Mouse (Mus musculus): ENCODE measurements at regions not wholly inside any gene's neighbourhood (a gene's known extent, or its start where the extent isn't known, plus 50 kb on each side); places are given as distances from the start of the nearest gene placed in this dataset.

GRCm38 (mm10) chr6:111866101-111866598, 407.4 kb upstream of the Lmcd1 start:
- no peaks in the 10 kb centered on the region for H3K4me1 ChIP-seq (ENCODE audit: control insufficient read depth, insufficient read depth, low read length)
- no peak overlapping the region for H3K27ac ChIP-seq (ENCODE audit: insufficient read depth, low read length)
- TF ChIP-seq POLR2A (IDR thresholded peaks at IDR 0.05; ENCODE audit: low read depth, low read length), result no peak
- no peak overlapping the region for H3K4me3 ChIP-seq (ENCODE audit: insufficient read depth, low read length)

- no peak overlapping the region for H3K27ac ChIP-seq (ENCODE audit: insufficient read depth, low read length)
- H3K4me1 ChIP-seq (ENCODE audit: control insufficient read depth, insufficient read depth, low read length), result no peaks in the 10 kb centered on the region
- H3K4me3 ChIP-seq (ENCODE audit: insufficient read depth, low read length), result no peak overlapping the region
- TF ChIP-seq POLR2A (IDR thresholded peaks at IDR 0.05; ENCODE audit: low read depth, low read length) (no peak), CTCF (IDR thresholded peaks at IDR 0.05; ENCODE audit: borderline replicate concordance, insufficient read depth, low read length) (no peak)
Measured at GRCm38 (mm10) chr6:111882557-111882956, 391.0 kb upstream of the Lmcd1 start.

DNA sequence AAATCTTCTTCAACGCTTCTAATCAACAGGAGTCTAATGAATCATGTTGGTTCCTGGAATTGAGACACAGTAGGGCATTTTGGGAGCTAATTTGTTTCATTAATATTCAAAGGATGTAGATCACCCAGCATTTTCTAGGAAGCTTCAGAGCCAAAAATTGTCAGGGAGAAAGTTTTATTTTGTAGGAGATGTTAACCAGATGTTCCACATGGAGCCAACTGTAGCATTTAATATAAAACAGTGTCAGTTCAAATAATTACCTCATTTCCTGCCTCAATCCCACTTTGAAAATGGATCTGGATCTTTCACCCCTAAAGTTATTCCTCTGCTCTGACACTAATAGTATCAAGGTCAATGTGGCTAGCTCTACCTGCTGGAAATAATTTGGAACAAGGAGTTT, 389.6 kb upstream of the Lmcd1 start:
- TF ChIP-seq POLR2A (IDR thresholded peaks at IDR 0.05; ENCODE audit: low read depth, low read length) (no peak), CTCF (IDR thresholded peaks at IDR 0.05; ENCODE audit: borderline replicate concordance, insufficient read depth, low read length) (no peak)
- Histone ChIP-seq H3K4me3 (ENCODE audit: insufficient read depth, low read length) (no peak overlapping the region), H3K27ac (ENCODE audit: insufficient read depth, low read length) (no peak overlapping the region), H3K4me1 (ENCODE audit: control insufficient read depth, insufficient read depth, low read length) (no peaks in the 10 kb centered on the region)

DNA sequence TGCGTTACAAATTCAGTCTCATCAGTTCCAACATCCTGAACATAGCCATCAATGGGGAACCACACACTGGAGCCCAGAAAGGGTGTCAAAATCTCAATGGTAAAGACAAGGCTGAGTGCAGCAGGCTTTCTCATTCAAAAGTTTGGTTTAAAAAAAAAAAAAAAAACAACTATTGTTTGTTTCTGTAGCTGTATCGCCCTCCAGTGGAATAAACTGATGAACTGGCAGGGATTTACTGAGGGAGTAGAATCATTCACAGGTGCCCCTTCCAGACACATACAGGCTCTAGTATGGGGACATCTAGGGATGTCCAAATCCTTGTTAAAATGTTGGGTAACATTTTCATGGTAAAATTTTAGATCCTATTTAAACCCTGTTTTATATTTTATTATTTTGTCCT, 361.6 kb upstream of the Lmcd1 start:
- H3K4me3 ChIP-seq (ENCODE audit: insufficient read depth, low read length), result no peak overlapping the region
- no peaks in the 10 kb centered on the region for H3K4me1 ChIP-seq (ENCODE audit: control insufficient read depth, insufficient read depth, low read length)
- no peak overlapping the region for H3K27ac ChIP-seq (ENCODE audit: insufficient read depth, low read length)
- TF ChIP-seq CTCF (IDR thresholded peaks at IDR 0.05; ENCODE audit: borderline replicate concordance, insufficient read depth, low read length) (no peak), POLR2A (IDR thresholded peaks at IDR 0.05; ENCODE audit: low read depth, low read length) (no peak)

GRCm38 (mm10) chr6:111913771-111914405, 359.7 kb upstream of the Lmcd1 start:
- Histone ChIP-seq H3K4me1 (ENCODE audit: control insufficient read depth, insufficient read depth, low read length) (no peaks in the 10 kb centered on the region), H3K27ac (ENCODE audit: insufficient read depth, low read length) (no peak overlapping the region), H3K4me3 (ENCODE audit: insufficient read depth, low read length) (no peak overlapping the region)
- TF ChIP-seq POLR2A (IDR thresholded peaks at IDR 0.05; ENCODE audit: low read depth, low read length) (no peak), CTCF (IDR thresholded peaks at IDR 0.05; ENCODE audit: borderline replicate concordance, insufficient read depth, low read length) (no peak)

DNA sequence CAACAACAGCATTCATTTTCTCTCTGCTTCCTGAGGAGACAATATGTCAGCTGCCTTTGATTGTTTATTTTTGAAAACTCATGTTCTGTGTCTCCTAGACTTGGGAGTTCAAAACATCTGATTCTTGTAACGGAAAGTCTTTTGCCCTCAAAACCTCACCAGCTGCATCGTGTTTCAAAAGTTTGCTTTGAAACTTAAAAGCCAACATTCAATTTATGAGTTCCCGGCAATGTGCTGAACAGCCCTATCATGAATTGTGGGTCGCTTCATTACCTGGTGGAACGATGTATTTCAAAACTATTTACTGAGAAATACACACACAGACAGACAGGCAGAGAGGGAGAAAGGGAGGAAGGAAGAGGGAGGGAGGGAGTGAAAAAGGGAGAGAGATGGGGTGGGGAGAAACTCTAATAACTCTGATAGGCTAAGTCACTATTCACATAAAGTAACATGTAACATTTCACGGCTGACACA, 356.3 kb upstream of the Lmcd1 start:
- TF ChIP-seq POLR2A (IDR thresholded peaks at IDR 0.05; ENCODE audit: low read depth, low read length), result no peak
- H3K27ac ChIP-seq (ENCODE audit: insufficient read depth, low read length), result no peak overlapping the region
- H3K4me3 ChIP-seq (ENCODE audit: insufficient read depth, low read length), result no peak overlapping the region
- H3K4me1 ChIP-seq (ENCODE audit: control insufficient read depth, insufficient read depth, low read length), result no peaks in the 10 kb centered on the region

GRCm38 (mm10) chr6:111917868-111918597, 355.5 kb upstream of the Lmcd1 start:
- no peak overlapping the region for H3K4me3 ChIP-seq (ENCODE audit: insufficient read depth, low read length)
- TF ChIP-seq CTCF (IDR thresholded peaks at IDR 0.05; ENCODE audit: borderline replicate concordance, insufficient read depth, low read length), result no peak
- no peak for TF ChIP-seq POLR2A (IDR thresholded peaks at IDR 0.05; ENCODE audit: low read depth, low read length)
- H3K27ac ChIP-seq (ENCODE audit: insufficient read depth, low read length), result no peak overlapping the region
- no peaks in the 10 kb centered on the region for H3K4me1 ChIP-seq (ENCODE audit: control insufficient read depth, insufficient read depth, low read length)

GRCm38 (mm10) chr6:111932596-111932995, 341.0 kb upstream of the Lmcd1 start:
- H3K4me1 ChIP-seq (ENCODE audit: control insufficient read depth, insufficient read depth, low read length), result no peaks in the 10 kb centered on the region
- no peak overlapping the region for H3K4me3 ChIP-seq (ENCODE audit: insufficient read depth, low read length)
- TF ChIP-seq POLR2A (IDR thresholded peaks at IDR 0.05; ENCODE audit: low read depth, low read length) (no peak), CTCF (IDR thresholded peaks at IDR 0.05; ENCODE audit: borderline replicate concordance, insufficient read depth, low read length) (no peak)

DNA sequence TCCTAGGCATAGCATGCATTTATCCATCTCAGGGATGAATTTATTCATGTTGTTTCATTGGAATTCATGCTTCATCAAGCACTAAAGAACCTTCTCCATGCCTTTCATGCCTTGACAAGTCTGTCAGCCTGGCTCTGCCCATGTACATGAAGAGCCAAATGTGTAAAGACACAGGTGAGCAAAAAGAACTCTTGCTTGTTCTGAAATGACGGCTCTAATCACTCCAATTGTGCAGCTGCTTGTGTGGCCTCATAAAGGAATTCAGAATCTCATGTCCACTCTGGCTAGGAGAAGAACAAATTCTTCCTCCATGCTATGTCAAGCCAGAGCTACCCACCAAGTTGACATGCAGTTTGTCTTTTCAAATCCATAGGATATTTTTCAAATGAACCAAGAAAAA, 319.2 kb upstream of the Lmcd1 start:
- TF ChIP-seq CTCF (IDR thresholded peaks at IDR 0.05; ENCODE audit: borderline replicate concordance, insufficient read depth, low read length), result no peak
- no peak overlapping the region for H3K4me3 ChIP-seq (ENCODE audit: insufficient read depth, low read length)

More at GRCm38 (mm10) chr6:111932596-111932995, 341.0 kb upstream of the Lmcd1 start:
- no peak overlapping the region for H3K27ac ChIP-seq (ENCODE audit: insufficient read depth, low read length)

DNA sequence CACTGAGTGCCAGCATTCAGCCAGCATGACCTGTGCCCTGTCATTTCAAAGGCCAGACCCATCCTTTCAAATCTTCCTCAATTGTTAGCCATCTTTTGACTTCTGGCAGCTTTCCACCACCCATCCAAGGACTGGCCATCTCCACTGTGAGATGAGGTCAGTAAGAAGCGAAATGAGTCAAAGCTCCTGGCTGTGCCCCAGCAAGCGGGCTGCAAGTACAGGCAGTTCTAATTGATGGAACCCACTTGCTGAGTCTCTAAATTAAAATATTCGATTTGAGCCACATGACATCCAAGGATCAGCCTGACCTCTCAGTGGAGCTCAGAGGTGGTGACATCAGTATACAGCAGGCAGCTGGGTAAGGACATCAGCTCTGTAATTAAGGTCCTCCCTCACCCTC, 307.8 kb upstream of the Lmcd1 start:
- no peak for TF ChIP-seq CTCF (IDR thresholded peaks at IDR 0.05; ENCODE audit: borderline replicate concordance, insufficient read depth, low read length)
- TF ChIP-seq POLR2A (IDR thresholded peaks at IDR 0.05; ENCODE audit: low read depth, low read length), result no peak
- no peaks in the 10 kb centered on the region for H3K4me1 ChIP-seq (ENCODE audit: control insufficient read depth, insufficient read depth, low read length)
- no peak overlapping the region for H3K4me3 ChIP-seq (ENCODE audit: insufficient read depth, low read length)
- no peak overlapping the region for H3K27ac ChIP-seq (ENCODE audit: insufficient read depth, low read length)

More for the DNA sequence above, 319.2 kb upstream of the Lmcd1 start:
- H3K4me1 ChIP-seq (ENCODE audit: control insufficient read depth, insufficient read depth, low read length), result no peaks in the 10 kb centered on the region
- no peak overlapping the region for H3K27ac ChIP-seq (ENCODE audit: insufficient read depth, low read length)
